Mouse (Mus musculus) forebrain, postnatal 0 days (tissue): ENCODE data around the gene Setd1a. TPM values are rescaled to one million over a fixed set of nuclear protein-coding genes. Genes with fewer than 3 reads are reported as not detected.

Source experiments
- ATAC-seq: fragments of 200-750 bp; cut with Nextera tagmentation; 2 replicates; pipeline ENCODE4 v1.8.0; 2017; ENCODE audit warnings: mild to moderate bottlenecking, moderate library complexity
- DNase-seq: peaks from one replicate; pipeline ENCODE4 v3.0.0-alpha.2; 2015
- H3K27ac ChIP-seq: fragments of 300-500 bp; sonication (generic); 2 replicates; pipeline ENCODE4 v1.5.1; 2014; ENCODE audit warnings: low read depth, mild to moderate bottlenecking, antibody characterized with exemption, low read length, moderate library complexity, mixed read lengths
- H3K27me3 ChIP-seq: fragments of 300-500 bp; sonication (generic); 2 replicates; pipeline ENCODE4 v1.6.1; 2014; ENCODE audit warnings: mild to moderate bottlenecking, low read length, mixed read lengths; ENCODE audit not compliant: insufficient read depth
- H3K36me3 ChIP-seq: fragments of 300-500 bp; sonication (generic); 2 replicates; pipeline ENCODE4 v1.6.1; 2014; ENCODE audit warnings: mild to moderate bottlenecking, moderate library complexity; ENCODE audit not compliant: insufficient read depth
- H3K4me1 ChIP-seq: fragments of 300-500 bp; sonication (generic); 2 replicates; pipeline ENCODE4 v1.6.1; 2014; ENCODE audit warnings: antibody characterized with exemption; ENCODE audit not compliant: insufficient read depth
- H3K4me2 ChIP-seq: fragments of 300-500 bp; sonication (generic); 2 replicates; pipeline ENCODE4 v1.6.1; 2014; ENCODE audit warnings: low read depth, mild to moderate bottlenecking, moderate library complexity
- H3K4me3 ChIP-seq: fragments of 300-500 bp; sonication (generic); 2 replicates; pipeline ENCODE4 v1.5.1; 2014; ENCODE audit warnings: low read depth, low read length, mixed read lengths
- H3K9ac ChIP-seq: fragments of 300-500 bp; sonication (generic); 2 replicates; pipeline ENCODE4 v1.6.1; 2014; ENCODE audit warnings: mild to moderate bottlenecking
- H3K9me3 ChIP-seq: fragments of 300-500 bp; sonication (generic); 2 replicates; pipeline ENCODE4 v1.6.1; 2016; ENCODE audit warnings: low read length
- CTCF ChIP-seq: sonication (generic); IDR thresholded peaks from 2 replicates; pipeline ENCODE4 v1.5.1; 2016; ENCODE audit warnings: antibody characterized with exemption, control low read depth, low read depth
- WGBS: fragments of 180-500 bp; shearing (Covaris S2); extraction: QIAGEN DNeasy Blood & Tissue Kit; methylation state at CpG from one replicate; pipeline ENCODE4 v1.1.7; 2014; 5-methylcytosine and 5-hydroxymethylcytosine counted together
- polyA plus RNA-seq: library from polyadenylated mRNA; unstranded; fragments of >200 nt; fragmentation: Nextera tagmentation; extraction: Ambion mirVana; gene quantifications from 2 replicates; pipeline ENCODE4 v1.2.1, GENCODE M21; 2015
- total RNA-seq: library from RNA; depleted of rRNA; stranded (reverse); fragments of >200 nt; gene quantifications from 2 replicates; pipeline ENCODE4 v1.2.3, GENCODE M21; 2014

Gene Setd1a
- total and polyA plus RNA-seq, 2 experiments from 2014 or later: 13.2 to 20.7 TPM

DNA sequence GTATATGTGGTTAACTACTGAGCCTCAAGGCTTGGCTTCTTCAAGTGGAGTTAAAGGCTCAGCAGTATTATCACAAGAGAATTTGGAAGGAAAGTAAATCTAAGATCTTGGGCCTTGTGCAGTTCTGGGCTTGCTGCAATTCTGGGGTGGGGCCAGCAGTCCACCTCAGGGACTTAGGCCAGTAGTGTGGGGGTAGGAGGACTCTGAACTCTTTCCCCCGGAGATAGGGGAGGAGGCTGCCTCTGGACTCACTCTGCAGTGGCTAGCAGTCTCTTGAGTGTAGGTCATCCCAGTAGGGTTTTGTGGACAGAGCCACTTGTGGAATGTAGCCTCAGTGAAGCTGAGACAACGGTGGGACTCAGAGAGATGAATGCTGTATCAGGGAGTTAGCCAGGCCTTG lies 10.7 kb upstream of the Setd1a start:
- Histone ChIP-seq H3K27ac (no peak overlapping the region), H3K4me1 (peaks cover 7% of the 10 kb centered on the region), H3K36me3 (peaks cover 62% of the 10 kb centered on the region), H3K4me3 (no peak overlapping the region), H3K9ac (no peak overlapping the region), H3K27me3 (no peaks in the 10 kb centered on the region), H3K4me2 (no peak overlapping the region), H3K9me3 (no peaks in the 10 kb centered on the region)
- 89% methylated on average over 2 of the region's 2 CpGs for WGBS
- no peak for TF ChIP-seq CTCF
- DNase-seq (no peak), ATAC-seq (no peak)

DNA sequence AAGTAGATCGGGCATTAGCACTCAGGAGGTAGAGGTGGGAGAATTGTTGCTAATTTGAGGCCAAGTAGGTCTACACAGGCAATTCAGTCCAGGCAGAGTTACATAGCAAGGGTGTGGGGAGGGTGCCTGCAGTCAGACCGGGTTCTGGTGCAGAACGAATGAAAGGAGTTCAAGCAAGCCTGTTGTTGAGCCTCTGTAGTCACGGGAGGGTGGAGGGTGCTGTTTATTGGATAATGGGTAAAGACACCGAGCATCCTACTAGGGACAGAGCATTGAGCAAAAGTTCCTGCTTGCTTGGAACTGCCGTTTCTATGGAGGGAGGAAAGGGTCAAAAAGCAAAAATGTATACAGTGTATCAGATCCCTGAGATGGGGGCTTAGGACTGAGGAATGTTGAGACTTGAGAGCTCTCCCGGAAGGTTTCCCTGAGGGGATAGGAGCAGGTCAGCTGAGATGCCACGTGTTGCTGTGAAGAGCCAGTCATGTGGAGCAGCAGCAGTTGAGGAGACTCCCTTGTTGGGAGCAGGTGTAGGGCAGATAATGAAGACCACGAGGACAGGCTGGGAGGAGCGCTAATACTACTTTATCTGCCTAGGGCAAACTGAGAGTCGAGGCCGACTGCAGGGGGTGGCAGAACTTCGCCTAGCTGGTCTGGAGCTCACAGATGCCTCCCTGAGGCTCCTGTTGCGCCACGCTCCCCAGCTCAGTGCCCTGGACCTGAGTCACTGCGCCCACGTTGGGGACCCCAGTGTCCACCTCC lies 9.4 kb upstream of the Setd1a start:
- ATAC-seq (no peak), DNase-seq (no peak)
- Histone ChIP-seq H3K27me3 (no peaks in the 10 kb centered on the region), H3K4me3 (no peak overlapping the region), H3K4me1 (peaks cover 7% of the 10 kb centered on the region), H3K9me3 (no peaks in the 10 kb centered on the region), H3K4me2 (no peak overlapping the region), H3K27ac (no peak overlapping the region), H3K36me3 (peaks cover 56% of the 10 kb centered on the region), H3K9ac (no peak overlapping the region)
- 83% methylated on average over 17 of the region's 17 CpGs for WGBS
- no peak for TF ChIP-seq CTCF

DNA sequence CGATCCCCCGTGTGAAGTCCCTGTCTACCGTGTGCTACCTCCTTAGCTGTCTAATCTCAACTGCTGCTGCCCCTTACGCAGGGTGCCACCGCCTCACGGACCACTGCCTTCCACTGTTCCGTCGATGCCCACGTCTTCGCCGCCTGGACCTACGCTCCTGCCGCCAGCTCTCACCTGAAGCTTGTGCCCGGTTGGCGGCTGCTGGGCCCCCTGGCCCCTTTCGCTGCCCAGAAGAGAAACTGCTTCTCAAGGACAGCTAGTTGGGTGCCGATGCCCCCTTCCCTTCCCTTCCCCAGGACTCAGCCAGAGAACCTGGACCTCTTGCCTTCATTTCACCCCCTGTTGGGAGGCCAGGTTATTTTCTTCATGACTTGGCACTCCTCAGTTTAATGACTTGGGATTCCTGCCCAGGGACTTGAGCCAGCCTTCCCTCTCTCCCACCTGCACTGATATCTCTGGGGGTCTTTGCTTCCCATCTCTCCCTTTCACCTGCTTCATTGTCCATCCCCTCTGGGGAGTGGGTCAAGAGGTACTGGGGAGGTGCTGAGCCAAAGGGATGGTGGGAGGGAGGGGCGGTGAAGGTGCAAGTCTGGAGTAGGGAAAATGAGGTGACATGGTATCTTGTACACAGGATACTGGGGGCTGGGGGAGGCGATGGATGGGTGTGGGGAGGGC lies 8.7 kb upstream of the Setd1a start:
- WGBS: 90% methylated on average over 19 of the region's 19 CpGs
- Histone ChIP-seq H3K4me1 (peaks cover 7% of the 10 kb centered on the region), H3K27me3 (no peaks in the 10 kb centered on the region), H3K9ac (no peak overlapping the region), H3K4me2 (no peak overlapping the region), H3K27ac (peak overlapping the region; percentile 79), H3K9me3 (no peaks in the 10 kb centered on the region), H3K36me3 (peaks cover 51% of the 10 kb centered on the region), H3K4me3 (no peak overlapping the region)
- ATAC-seq (no peak), DNase-seq (no peak)
- no peak for TF ChIP-seq CTCF

DNA sequence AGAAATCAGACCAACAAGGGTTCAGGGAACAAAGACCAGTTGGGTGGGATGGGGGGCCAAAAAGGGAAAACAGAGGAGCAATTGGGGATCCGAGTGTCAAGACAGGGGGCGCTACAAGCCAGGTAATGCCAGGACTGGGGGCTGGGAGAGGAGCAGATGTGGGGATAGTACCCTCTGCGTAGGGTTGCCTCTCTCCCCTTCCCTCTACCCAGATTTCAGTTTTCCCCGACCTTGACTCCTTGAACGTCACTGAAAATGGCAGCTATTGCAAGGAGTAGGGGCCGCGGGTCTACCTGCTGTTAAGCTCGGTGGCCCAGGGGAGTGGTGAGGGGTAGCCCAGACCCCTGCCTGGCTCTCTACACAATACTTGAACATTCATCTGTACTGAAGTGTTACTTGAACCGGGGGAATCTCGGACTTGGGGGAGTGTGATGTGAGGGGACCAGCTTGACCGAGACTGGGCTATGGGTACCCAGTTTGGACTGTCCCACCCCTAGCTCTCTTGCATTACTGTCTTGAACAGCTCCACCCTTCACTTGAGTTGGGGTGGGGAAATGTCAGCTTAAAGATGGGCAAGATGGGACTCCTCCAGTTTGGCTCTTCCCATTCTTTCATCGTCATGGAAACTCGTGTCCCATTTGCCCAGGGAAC lies 8.0 kb upstream of the Setd1a start:
- DNase-seq (no peak), ATAC-seq (no peak)
- H3K27me3 ChIP-seq: no peaks in the 10 kb centered on the region
- peak overlapping the region; percentile 69; the same call in 1 of the 2 replicates for H3K4me2 ChIP-seq
- H3K36me3 ChIP-seq: peaks cover 47% of the 10 kb centered on the region
- H3K9me3 ChIP-seq: no peaks in the 10 kb centered on the region
- H3K4me1 ChIP-seq: peaks cover 7% of the 10 kb centered on the region
- H3K4me3 ChIP-seq: no peak overlapping the region
- 42% methylated on average over 13 of the region's 13 CpGs for WGBS
- TF ChIP-seq CTCF: peak; percentile 42
- H3K27ac ChIP-seq: peak overlapping the region; percentile 79
- H3K9ac ChIP-seq: no peak overlapping the region

DNA sequence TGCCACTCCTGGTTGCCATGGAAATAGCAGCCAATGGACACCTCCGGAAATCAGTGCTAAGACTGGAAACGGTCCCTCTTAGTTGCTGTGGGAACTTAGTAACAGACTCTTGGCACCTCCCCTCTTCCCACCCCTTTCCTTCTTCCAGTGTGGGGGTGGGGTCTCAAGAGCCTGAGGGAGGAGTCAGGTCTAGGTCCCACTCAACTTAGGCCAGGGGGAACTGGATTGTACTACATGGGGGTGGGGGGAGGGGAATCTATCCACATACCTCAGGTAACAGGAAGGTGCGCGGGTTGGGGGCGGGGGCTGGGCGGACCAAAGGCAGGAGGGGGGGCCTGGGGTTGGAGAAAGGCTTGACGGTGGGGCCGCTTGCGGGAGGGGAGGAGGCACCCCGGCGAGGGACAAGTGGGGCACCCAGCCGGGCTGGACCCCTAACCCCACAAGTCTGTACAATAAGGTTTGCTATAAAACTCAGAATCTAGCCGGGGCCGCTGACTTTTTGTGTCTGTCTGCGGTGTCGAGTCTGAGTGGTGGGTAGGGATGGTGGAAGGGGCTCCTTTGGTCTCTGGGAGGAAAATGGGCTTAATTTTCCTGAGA lies 7.4 kb upstream of the Setd1a start:
- 2% methylated on average over 15 of the region's 16 CpGs for whole genome bisulfite sequencing
- H3K4me3 ChIP-seq: peak overlapping the region; percentile 47
- DNase-seq (peak; percentile 96), ATAC-seq (peak; percentile 95)
- no peaks in the 10 kb centered on the region for H3K27me3 ChIP-seq
- H3K4me1 ChIP-seq: peaks cover 7% of the 10 kb centered on the region
- H3K9me3 ChIP-seq: no peaks in the 10 kb centered on the region
- TF ChIP-seq CTCF: no peak
- H3K27ac ChIP-seq: peak overlapping the region; percentile 85
- peak overlapping the region; percentile 62 for H3K9ac ChIP-seq
- peak overlapping the region; percentile 69 for H3K4me2 ChIP-seq
- H3K36me3 ChIP-seq: peaks cover 41% of the 10 kb centered on the region

DNA sequence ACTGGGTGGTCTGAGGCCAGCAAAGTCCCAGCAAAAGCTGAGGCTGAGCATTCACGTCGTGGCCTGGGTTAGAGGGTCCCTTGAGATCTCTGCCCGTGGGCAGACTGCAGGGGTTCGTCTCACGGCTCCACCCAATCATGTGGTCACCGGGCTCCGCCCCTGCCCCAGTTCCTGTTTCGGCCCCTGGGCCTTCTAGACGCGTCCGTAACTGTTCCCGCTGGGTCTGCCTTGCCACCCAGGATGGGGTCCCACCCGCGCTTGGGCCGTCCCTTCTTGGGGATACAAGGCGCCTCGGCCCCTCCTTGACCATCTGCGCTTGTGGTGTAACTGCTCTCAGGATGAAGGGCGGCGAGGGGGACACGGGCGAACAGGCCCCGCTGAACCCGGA lies 6.8 kb upstream of the Setd1a start, which contains the start of gene Orai3:
Gene Orai3, plus strand, starts transcription at position 165 of the 388 bp plus-strand sequence.
- H3K9ac ChIP-seq: peak within 1 kb of the TSS; percentile 62
- peaks cover 7% of the 10 kb centered on the region for H3K4me1 ChIP-seq
- peak within 1 kb of the TSS; percentile 69 for H3K4me2 ChIP-seq
- peak; percentile 62 for ATAC-seq
- peaks cover 35% of the 10 kb centered on the region for H3K36me3 ChIP-seq
- peak within 1 kb of the TSS; percentile 85 for H3K27ac ChIP-seq
- TF ChIP-seq CTCF: no peak
- DNase-seq: peak; percentile 77
- WGBS: 3% methylated on average over 24 of the region's 24 CpGs
- H3K4me3 ChIP-seq: peak within 1 kb of the TSS; percentile 47
- no peaks in the 10 kb centered on the region for H3K27me3 ChIP-seq
- no peaks in the 10 kb centered on the region for H3K9me3 ChIP-seq
